Mouse (Mus musculus) liver (tissue): ENCODE data around the gene Entpd4b.
"Not testable (repeated sequence)": the region's sequence is repeated elsewhere in the genome, so short reads cannot be mapped to it uniquely, and the experiment has no call there.

Source experiments
- DNase-seq: peaks from one replicate; pipeline ENCODE4 v3.0.0-alpha.2; 2020; ENCODE audit warnings: mixed read lengths

Gene Entpd4b

GRCm38 (mm10) chr14:69555110-69555831, at the start of gene Entpd4b:
TSS of gene Entpd4b (plus strand) at chr14:69555424.
- DNase-seq: not testable (repeated sequence)

GRCm38 (mm10) chr14:69507000-69507399, 48.2 kb upstream of the Entpd4b start:
- not testable (repeated sequence) for DNase-seq

GRCm38 (mm10) chr14:69512449-69512848, 42.8 kb upstream of the Entpd4b start, which contains the start of gene Gm27179:
TSS of gene Gm27179 (minus strand) at chr14:69512549.
- DNase-seq: not testable (repeated sequence)

GRCm38 (mm10) chr14:69520810-69521209, 34.4 kb upstream of the Entpd4b start:
- not testable (repeated sequence) for DNase-seq

- DNase-seq: not testable (repeated sequence)
Measured at GRCm38 (mm10) chr14:69523001-69523400, 32.2 kb upstream of the Entpd4b start.

GRCm38 (mm10) chr14:69526202-69526601, 29.0 kb upstream of the Entpd4b start:
- not testable (repeated sequence) for DNase-seq

GRCm38 (mm10) chr14:69536539-69536938, 18.7 kb upstream of the Entpd4b start:
- not testable (repeated sequence) for DNase-seq

- not testable (repeated sequence) for DNase-seq
Measured at GRCm38 (mm10) chr14:69540113-69540512, 15.1 kb upstream of the Entpd4b start.

- DNase-seq: not testable (repeated sequence)
Measured at GRCm38 (mm10) chr14:69542695-69543094, 12.5 kb upstream of the Entpd4b start.

- not testable (repeated sequence) for DNase-seq
Measured at GRCm38 (mm10) chr14:69544033-69544432, 11.2 kb upstream of the Entpd4b start.

- not testable (repeated sequence) for DNase-seq
Measured at GRCm38 (mm10) chr14:69545052-69545451, 10.2 kb upstream of the Entpd4b start.

GRCm38 (mm10) chr14:69547310-69547709, 7.9 kb upstream of the Entpd4b start:
- DNase-seq: not testable (repeated sequence)

GRCm38 (mm10) chr14:69556820-69557219, 1.6 kb downstream of the Entpd4b start:
- DNase-seq: not testable (repeated sequence)

GRCm38 (mm10) chr14:69557550-69557949, 2.3 kb downstream of the Entpd4b start:
- not testable (repeated sequence) for DNase-seq
